Mouse (Mus musculus): ENCODE results near the gene Arih2.

DNA sequence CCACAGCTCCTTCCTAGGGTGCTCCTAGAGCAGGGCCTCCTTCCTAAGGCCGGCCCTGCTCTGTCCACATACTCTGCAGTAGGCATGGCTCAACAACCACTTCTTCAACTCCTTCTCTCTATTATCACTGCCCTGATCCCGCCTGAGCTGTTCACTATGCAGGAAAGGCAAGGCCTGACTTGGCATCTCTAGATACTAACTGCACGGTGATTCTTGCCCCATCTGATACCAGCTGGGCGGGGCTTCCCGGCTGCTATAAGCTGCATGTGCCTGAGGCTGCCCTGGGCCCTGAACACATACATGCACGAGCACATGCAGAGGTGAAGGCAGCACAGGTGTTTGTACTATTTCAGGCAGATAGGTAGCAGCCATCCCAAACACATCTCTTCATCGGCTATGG is 85.1 kb downstream of the Arih2 start:
- TF ChIP-seq CTCF (IDR thresholded peaks at IDR 0.05; ENCODE audit: low read depth) (no peak), EP300 (IDR thresholded peaks at IDR 0.05; ENCODE audit: low read depth) (no peak)
